Mouse (Mus musculus): ENCODE data around the gene Cdk2ap2.

DNA sequence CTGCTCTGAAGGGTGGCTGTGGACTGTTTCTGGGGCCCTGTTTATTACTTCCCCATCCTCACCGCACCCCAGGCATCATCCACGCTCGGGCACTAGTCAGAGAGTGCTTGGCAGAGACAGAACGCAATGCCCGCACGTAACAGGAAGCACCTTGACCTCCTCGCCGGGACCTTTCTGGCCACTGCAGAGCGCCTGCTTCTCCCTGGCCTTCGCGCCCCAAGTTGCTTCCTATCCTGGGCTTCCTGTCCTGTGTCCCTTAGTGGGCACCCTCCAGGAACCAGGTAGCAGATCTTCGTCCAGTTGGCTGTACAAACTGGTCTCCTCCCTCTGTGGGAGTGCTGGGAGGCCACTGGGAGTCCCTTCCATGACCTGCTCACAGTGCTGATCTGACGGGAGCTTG, 1.4 kb downstream of the Cdk2ap2 start:
- no peak for TF ChIP-seq CTCF (IDR thresholded peaks at IDR 0.05; ENCODE audit: low read depth, low read length)
- TF ChIP-seq POLR2A (IDR thresholded peaks at IDR 0.05; ENCODE audit: insufficient read depth, low read length), result no peak
- no peak for TF ChIP-seq EP300 (IDR thresholded peaks at IDR 0.05; ENCODE audit: insufficient read depth, low read depth, low read length)

Measured in ES-Bruce4 (cell line).